Mouse (Mus musculus) inflammation-experienced regulatory T-cells, adult 6 months (primary cell): ENCODE data around the gene Mybbp1a. TPM values are rescaled to one million over a fixed set of nuclear protein-coding genes. Genes with fewer than 3 reads are reported as not detected.
"Not testable (repeated sequence)": the region's sequence is repeated elsewhere in the genome, so short reads cannot be mapped to it uniquely, and the experiment has no call there.

Source experiments
- ATAC-seq: one replicate; pipeline ENCODE4 v1.8.0; 2017
- polyA plus RNA-seq, 3 experiments: library from polyadenylated mRNA; unstranded; fragments of 100-300 nt; shearing (Covaris generic); gene quantifications; one replicate each; pipeline ENCODE4 v1.2.1; 2017

The Mybbp1a gene
- polyA plus RNA-seq, 3 experiments from 2014 or later: 46.1 to 71.2 (median 64.1) TPM

GRCm38 (mm10) chr11:72413601-72414190 lies 27.5 kb upstream of the Mybbp1a start:
- ATAC-seq: no peak

GRCm38 (mm10) chr11:72415155-72415554 lies 26.0 kb upstream of the Mybbp1a start:
- no peak for ATAC-seq

GRCm38 (mm10) chr11:72416666-72417065 lies 24.5 kb upstream of the Mybbp1a start:
- no peak for ATAC-seq

GRCm38 (mm10) chr11:72417376-72417775 lies 23.8 kb upstream of the Mybbp1a start:
- ATAC-seq: no peak

GRCm38 (mm10) chr11:72418227-72418626 lies 22.9 kb upstream of the Mybbp1a start:
- no peak for ATAC-seq

GRCm38 (mm10) chr11:72419006-72419405 lies 22.1 kb upstream of the Mybbp1a start:
- ATAC-seq: no peak

GRCm38 (mm10) chr11:72420460-72421122 lies 20.6 kb upstream of the Mybbp1a start:
- ATAC-seq: no peak

- ATAC-seq: no peak
These were observed 19.5 kb upstream of the Mybbp1a start for GRCm38 (mm10) chr11:72421518-72422278.

GRCm38 (mm10) chr11:72423686-72424085 lies 17.5 kb upstream of the Mybbp1a start:
- no peak for ATAC-seq

- no peak for ATAC-seq
These were observed 16.0 kb upstream of the Mybbp1a start for GRCm38 (mm10) chr11:72425201-72425600.

GRCm38 (mm10) chr11:72426884-72427283 lies 14.3 kb upstream of the Mybbp1a start:
- no peak for ATAC-seq

- ATAC-seq: peak; percentile 61
These were observed 12.5 kb upstream of the Mybbp1a start for GRCm38 (mm10) chr11:72428694-72429093.

- ATAC-seq: peak; percentile 90
These were observed 11.9 kb upstream of the Mybbp1a start for GRCm38 (mm10) chr11:72429288-72429690.

GRCm38 (mm10) chr11:72430311-72431068 lies 10.7 kb upstream of the Mybbp1a start:
- not testable (repeated sequence) for ATAC-seq

GRCm38 (mm10) chr11:72434963-72435693 lies 6.0 kb upstream of the Mybbp1a start, which contains the start of gene Ggt6:
TSS of gene Ggt6 (plus strand) at chr11:72435526.
- no peak for ATAC-seq

- no peak for ATAC-seq
These were observed 5.5 kb upstream of the Mybbp1a start for GRCm38 (mm10) chr11:72435694-72436045.

- no peak for ATAC-seq
These were observed 4.9 kb upstream of the Mybbp1a start for GRCm38 (mm10) chr11:72436271-72436670.

- ATAC-seq: no peak
These were observed 4.2 kb upstream of the Mybbp1a start for GRCm38 (mm10) chr11:72436756-72437650.

- no peak for ATAC-seq
These were observed 2.7 kb upstream of the Mybbp1a start for GRCm38 (mm10) chr11:72438411-72438810.

- peak; percentile 12 for ATAC-seq
These were observed 574 bp upstream of the Mybbp1a start for GRCm38 (mm10) chr11:72440597-72440964.
